Mouse (Mus musculus) heart, embryonic 14.5 days (tissue): ENCODE measurements around the gene Plscr3. TPM values are rescaled to one million over a fixed set of nuclear protein-coding genes. Genes with fewer than 3 reads are reported as not detected.

Experiments
- ATAC-seq: fragments of 200-750 bp; cut with Nextera tagmentation; 2 replicates; pipeline ENCODE4 v1.8.0; 2017; ENCODE audit warnings: low read depth, moderate TSS enrichment; ENCODE audit not compliant: insufficient number of reproducible peaks, insufficient read depth, low FRiP score
- H3K27ac ChIP-seq, 2 experiments: fragments of 200-500 bp in 1 of 2; fragments of 300-500 bp in 1 of 2; sonication (generic) in 1 of 2; replicated peaks in 1 of 2; 2 replicates each; pipeline ENCODE4 v1.5.1; 2012 to 2014; ENCODE audit warnings: low read depth in 2 of 2, low read length in 2 of 2, control low read depth in 1 of 2, mild to moderate bottlenecking in 1 of 2, mixed read lengths in 1 of 2; ENCODE audit not compliant: control insufficient read depth in 1 of 2, insufficient read depth in 1 of 2
- H3K27me3 ChIP-seq: fragments of 300-500 bp; sonication (generic); 2 replicates; pipeline ENCODE4 v1.6.1; 2014; ENCODE audit warnings: mild to moderate bottlenecking, low read length, control low read depth; ENCODE audit not compliant: control insufficient read depth, insufficient read depth
- H3K36me3 ChIP-seq: fragments of 300-500 bp; sonication (generic); 2 replicates; pipeline ENCODE4 v1.6.1; 2014; ENCODE audit warnings: mild to moderate bottlenecking, control low read depth, low read length, mixed read lengths; ENCODE audit not compliant: control insufficient read depth, insufficient read depth
- H3K4me1 ChIP-seq, 2 experiments: fragments of 200-500 bp in 1 of 2; fragments of 300-500 bp in 1 of 2; sonication (generic) in 1 of 2; 2 replicates each; pipeline ENCODE4 v1.6.1; 2012 to 2014; ENCODE audit warnings: low read length in 2 of 2, control low read depth in 1 of 2, mixed read lengths in 1 of 2; ENCODE audit not compliant: control insufficient read depth in 2 of 2, insufficient read depth in 2 of 2
- H3K4me2 ChIP-seq: fragments of 300-500 bp; sonication (generic); 2 replicates; pipeline ENCODE4 v1.6.1; 2014; ENCODE audit warnings: mild to moderate bottlenecking, low read length
- H3K4me3 ChIP-seq, 2 experiments: fragments of 200-500 bp in 1 of 2; fragments of 300-500 bp in 1 of 2; sonication (generic) in 1 of 2; 2 replicates each; pipeline ENCODE4 v1.5.1; 2012 to 2014; ENCODE audit warnings: low read length in 2 of 2, mild to moderate bottlenecking in 2 of 2, control low read depth in 1 of 2, low read depth in 1 of 2, moderate library complexity in 1 of 2; ENCODE audit not compliant: control insufficient read depth in 1 of 2, insufficient read depth in 1 of 2
- H3K9ac ChIP-seq: fragments of 300-500 bp; sonication (generic); 2 replicates; pipeline ENCODE4 v1.6.1; 2014; ENCODE audit warnings: mild to moderate bottlenecking, low read length
- H3K9me3 ChIP-seq: fragments of 300-500 bp; sonication (generic); 2 replicates; pipeline ENCODE4 v1.6.1; 2016; ENCODE audit warnings: low read length, control low read depth; ENCODE audit not compliant: control insufficient read depth
- WGBS: fragments of 180-500 bp; shearing (Covaris S2); extraction: QIAGEN DNeasy Blood & Tissue Kit; methylation state at CpG from one replicate; pipeline ENCODE4 v1.1.7; 2014; 5-methylcytosine and 5-hydroxymethylcytosine counted together
- polyA plus RNA-seq: library from polyadenylated mRNA; unstranded; fragments of >200 nt; fragmentation: Nextera tagmentation; extraction: Ambion mirVana; gene quantifications from 2 replicates; pipeline ENCODE4 v1.2.1, GENCODE M21; 2014

Plscr3 gene
- polyA plus RNA-seq, 1 experiment from 2014 or later: 75.8 TPM

DNA sequence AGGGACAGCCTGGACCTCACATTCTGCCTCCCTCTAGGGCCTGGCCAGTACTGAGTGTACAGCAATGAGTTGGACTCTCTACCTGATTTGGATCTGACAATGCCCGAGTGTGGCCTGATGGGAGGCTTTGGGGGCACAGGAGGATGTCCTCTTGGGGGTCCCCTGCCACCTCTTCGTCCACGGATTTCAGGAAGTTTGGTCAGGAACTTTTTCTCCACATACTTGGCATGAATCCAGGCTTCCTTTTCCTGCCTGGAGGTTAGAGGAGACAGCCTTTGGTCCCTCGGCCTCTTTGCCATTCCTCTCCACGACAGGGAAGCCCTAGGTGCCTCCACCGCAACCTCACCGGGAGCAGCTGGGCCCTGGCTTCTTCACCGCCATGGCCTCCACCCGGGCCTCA is 38.1 kb downstream of the Plscr3 start:
- no peak overlapping the region for H3K9ac ChIP-seq
- peaks cover 21 to 22% of the 10 kb centered on the region in 2 experiments for H3K4me1 ChIP-seq
- 54% methylated on average over 9 of the region's 9 CpGs for WGBS
- ATAC-seq: no peak
- peak overlapping the region; percentile 12 to 53; a peak in 1 of 4 replicates for H3K27ac ChIP-seq
- H3K4me2 ChIP-seq: 0 out of 2 replicates have a peak overlapping the region, but pooled peaks have one; percentile 3
- H3K4me3 ChIP-seq: no peak overlapping the region
- no peaks in the 10 kb centered on the region for H3K9me3 ChIP-seq
- H3K27me3 ChIP-seq: no peaks in the 10 kb centered on the region
- H3K36me3 ChIP-seq: no peaks in the 10 kb centered on the region

DNA sequence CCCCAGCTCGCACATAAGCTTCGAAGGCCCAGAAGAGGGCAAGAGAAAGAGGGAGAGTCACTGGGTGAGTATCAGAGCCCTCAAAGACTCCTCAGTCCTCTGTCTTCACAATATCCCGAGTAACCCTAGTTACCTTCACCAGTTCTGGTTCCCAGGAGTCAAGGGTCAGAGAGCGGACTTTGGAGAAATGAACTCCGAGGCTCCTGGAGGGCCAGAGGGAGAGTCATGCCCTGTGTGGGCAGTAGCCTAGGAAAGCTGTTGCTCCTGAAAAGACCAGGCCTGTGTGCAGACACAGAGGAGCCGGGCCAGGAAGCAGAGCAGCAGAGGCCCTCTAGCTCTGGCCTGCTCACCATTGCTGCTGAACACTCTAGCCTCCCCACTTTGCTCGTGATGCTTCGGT is 38.5 kb downstream of the Plscr3 start:
- H3K9ac ChIP-seq: no peak overlapping the region

DNA sequence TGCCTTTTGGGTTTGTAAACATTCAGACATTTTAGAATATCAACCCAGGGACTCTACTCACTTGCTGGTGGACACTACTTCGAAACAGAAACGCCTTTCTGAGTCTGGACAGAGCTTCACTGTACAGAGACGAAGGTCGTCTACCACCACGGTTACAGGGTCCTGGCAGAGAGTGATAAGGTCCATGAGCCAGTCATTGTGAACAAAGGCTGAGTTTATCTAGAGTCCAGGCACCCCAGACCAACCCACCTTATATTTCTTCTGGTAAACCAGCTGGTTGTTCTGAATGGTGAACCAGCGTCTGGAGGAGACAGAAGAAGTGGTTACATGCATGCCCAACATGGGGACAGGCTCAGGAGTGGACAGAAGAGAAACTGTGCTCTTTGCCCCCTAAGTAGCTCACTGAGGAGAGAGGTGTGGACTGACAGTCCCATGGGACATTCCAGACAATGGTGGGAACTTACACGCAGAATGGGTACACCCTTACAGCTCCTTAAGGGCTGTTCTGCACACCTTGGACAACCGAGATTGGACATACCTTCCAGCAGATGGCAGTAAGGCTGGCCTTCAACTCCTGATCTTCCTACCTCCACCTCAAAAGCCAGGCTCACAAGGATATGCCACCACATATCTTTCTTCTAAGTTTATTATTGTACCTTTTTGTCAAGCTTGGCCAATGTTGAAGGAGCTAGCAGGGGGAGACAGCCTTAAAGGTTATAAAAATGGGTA is 40.9 kb downstream of the Plscr3 start:
- 45% methylated on average over 8 of the region's 8 CpGs for WGBS
- no peak for ATAC-seq
- Histone ChIP-seq H3K36me3 (no peaks in the 10 kb centered on the region), H3K4me2 (no peak overlapping the region), H3K27me3 (no peaks in the 10 kb centered on the region), H3K9ac (no peak overlapping the region), H3K9me3 (no peaks in the 10 kb centered on the region), H3K4me3 (no peak overlapping the region), H3K4me1 (peaks cover 23 to 28% of the 10 kb centered on the region in 2 experiments), H3K27ac (no peak overlapping the region)

More for the DNA sequence above, 38.5 kb downstream of the Plscr3 start:
- Histone ChIP-seq H3K36me3 (no peaks in the 10 kb centered on the region), H3K27me3 (no peaks in the 10 kb centered on the region), H3K9me3 (no peaks in the 10 kb centered on the region), H3K4me1 (peaks cover 18% of the 10 kb centered on the region in 2 experiments), H3K4me3 (no peak overlapping the region), H3K27ac (0 out of 4 replicates have a peak overlapping the region, but pooled peaks of 1 of the 2 experiments have one; percentile 12), H3K4me2 (0 out of 2 replicates have a peak overlapping the region, but pooled peaks have one; percentile 3)
- no peak for ATAC-seq
- 76% methylated on average over 8 of the region's 8 CpGs for WGBS

DNA sequence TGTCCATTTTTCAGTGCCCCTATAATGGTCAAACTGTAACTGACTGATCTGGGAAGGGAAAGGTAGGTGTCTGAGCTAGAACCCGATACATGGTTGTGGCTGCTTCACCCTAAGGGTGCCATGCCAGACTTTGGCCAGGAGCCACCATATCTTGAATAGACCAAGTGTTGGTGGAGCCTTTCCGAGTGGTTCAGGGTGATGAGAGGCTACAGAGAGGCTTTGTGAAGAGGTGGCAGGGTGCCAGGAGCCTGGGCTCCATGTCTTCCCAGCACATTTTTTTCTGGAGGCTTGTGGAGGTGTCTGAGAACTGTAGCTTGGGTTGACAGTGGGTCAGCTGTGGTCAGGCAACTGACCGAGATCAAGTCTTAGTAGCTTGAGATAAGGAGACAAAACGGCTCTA is 45.3 kb downstream of the Plscr3 start:
- peak; percentile 72 for ATAC-seq
- peaks cover 20 to 22% of the 10 kb centered on the region in 2 experiments for H3K4me1 ChIP-seq
- peak overlapping the region; percentile 27 to 30; a peak in 2 of 4 replicates for H3K27ac ChIP-seq
- no peak overlapping the region for H3K4me3 ChIP-seq
- H3K9ac ChIP-seq: no peak overlapping the region
- WGBS: 11% methylated on average over 4 of the region's 4 CpGs
- no peaks in the 10 kb centered on the region for H3K9me3 ChIP-seq
- no peaks in the 10 kb centered on the region for H3K36me3 ChIP-seq
- H3K27me3 ChIP-seq: no peaks in the 10 kb centered on the region
- no peak overlapping the region for H3K4me2 ChIP-seq

DNA sequence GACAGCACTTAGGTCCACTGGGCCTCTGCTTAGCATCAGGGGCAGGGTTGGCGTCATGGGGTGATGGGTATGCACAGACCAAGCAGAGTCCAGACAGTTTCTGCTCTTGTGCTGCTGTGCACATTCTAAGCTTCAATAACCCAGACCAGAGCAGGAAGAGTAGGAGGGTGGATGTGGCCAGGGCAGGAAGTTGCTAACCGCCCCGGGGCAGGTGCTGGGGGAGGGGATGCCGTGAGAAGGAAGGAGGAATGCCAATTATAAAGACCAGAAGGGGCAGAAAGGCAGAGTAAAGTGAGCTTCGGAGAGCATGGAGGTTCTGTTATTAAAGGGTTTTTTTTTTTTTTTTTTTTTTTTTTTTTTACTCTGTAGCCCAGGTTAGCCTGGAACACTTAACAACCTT is 48.5 kb downstream of the Plscr3 start:
- ATAC-seq: no peak
- 67% methylated on average over 5 of the region's 5 CpGs for WGBS
- no peak overlapping the region for H3K4me3 ChIP-seq
- H3K4me1 ChIP-seq: peaks cover 26 to 27% of the 10 kb centered on the region in 2 experiments
- no peak overlapping the region for H3K4me2 ChIP-seq
- H3K36me3 ChIP-seq: no peaks in the 10 kb centered on the region
- H3K27ac ChIP-seq: no peak overlapping the region
- no peaks in the 10 kb centered on the region for H3K27me3 ChIP-seq
- H3K9ac ChIP-seq: no peak overlapping the region
- H3K9me3 ChIP-seq: no peaks in the 10 kb centered on the region

DNA sequence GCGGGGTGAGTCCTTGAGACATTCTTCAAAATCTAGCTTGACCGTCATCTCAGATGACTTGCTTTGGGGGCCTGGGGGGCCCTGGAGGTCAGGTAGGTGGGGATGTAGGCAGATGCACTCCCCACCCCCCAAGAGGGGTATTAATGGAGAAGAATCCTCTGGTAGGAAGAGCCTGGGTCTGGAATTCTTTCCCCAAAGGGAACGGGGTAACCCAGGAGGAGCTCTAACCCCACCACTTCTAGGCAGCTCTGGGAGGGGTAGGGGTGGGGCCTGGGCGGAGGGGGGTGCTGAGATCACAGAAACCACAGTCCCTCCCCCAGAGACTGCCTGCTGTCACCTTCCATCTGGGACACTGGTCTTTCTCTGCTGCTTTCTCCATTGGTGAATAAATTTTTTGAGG is 49.1 kb downstream of the Plscr3 start, which contains the start of gene Acap1:
Acap1 (minus strand) TSS at position 249 of the 400 bp plus-strand sequence.
- Histone ChIP-seq H3K27ac (no peak within 1 kb of the TSS), H3K27me3 (no peaks in the 10 kb centered on the region), H3K9ac (no peak within 1 kb of the TSS), H3K4me3 (no peak within 1 kb of the TSS), H3K9me3 (no peaks in the 10 kb centered on the region), H3K4me2 (no peak within 1 kb of the TSS), H3K36me3 (no peaks in the 10 kb centered on the region), H3K4me1 (peaks cover 24 to 28% of the 10 kb centered on the region in 2 experiments)
- no peak for ATAC-seq
- 63% methylated on average over 4 of the region's 4 CpGs for WGBS

DNA sequence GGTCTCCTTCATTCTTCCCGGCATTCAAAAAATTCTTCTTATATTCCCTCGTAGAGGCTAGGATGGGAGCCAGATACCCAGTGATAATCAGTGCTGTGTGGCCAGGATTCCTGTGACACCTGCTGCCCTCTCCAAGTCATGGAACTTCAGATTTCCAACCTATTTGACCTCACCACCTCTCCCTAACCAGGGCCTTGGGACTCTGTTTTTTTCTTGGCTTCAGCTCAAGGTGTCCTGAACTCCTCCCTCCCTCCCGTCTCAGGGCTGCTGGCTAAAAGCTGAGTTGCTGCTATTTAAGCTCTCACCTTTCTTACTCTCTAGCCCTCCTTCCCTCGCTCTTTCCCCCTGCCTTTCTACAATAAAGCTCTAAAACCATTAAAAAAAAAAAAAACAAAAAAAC is 53.7 kb downstream of the Plscr3 start:
- 22% methylated on average over 4 of the region's 4 CpGs for WGBS
- H3K4me2 ChIP-seq: peak overlapping the region; percentile 99
- H3K4me3 ChIP-seq: peak overlapping the region; percentile 71 to 85; a peak in 3 of 4 replicates
- no peaks in the 10 kb centered on the region for H3K9me3 ChIP-seq
- H3K27me3 ChIP-seq: no peaks in the 10 kb centered on the region
- ATAC-seq: no peak
- peaks cover 14 to 27% of the 10 kb centered on the region in 2 experiments for H3K4me1 ChIP-seq
- H3K9ac ChIP-seq: peak overlapping the region; percentile 94
- no peak overlapping the region for H3K27ac ChIP-seq
- H3K36me3 ChIP-seq: peaks cover 20% of the 10 kb centered on the region
